Mouse (Mus musculus): ENCODE data around the gene Dlg1. TPM values are rescaled to one million over a fixed set of nuclear protein-coding genes. Genes with fewer than 3 reads are reported as not detected.
A peak's percentile ranks its signal among the peaks of the same experiment; 100 is the strongest.

The Dlg1 gene
- total RNA-seq (2014; fragmentation: Nextera tagmentation) (24.6 and 45.6 TPM in 2 replicates), total RNA-seq (2017) (36.9 and 45.4 TPM in 2 replicates)

DNA sequence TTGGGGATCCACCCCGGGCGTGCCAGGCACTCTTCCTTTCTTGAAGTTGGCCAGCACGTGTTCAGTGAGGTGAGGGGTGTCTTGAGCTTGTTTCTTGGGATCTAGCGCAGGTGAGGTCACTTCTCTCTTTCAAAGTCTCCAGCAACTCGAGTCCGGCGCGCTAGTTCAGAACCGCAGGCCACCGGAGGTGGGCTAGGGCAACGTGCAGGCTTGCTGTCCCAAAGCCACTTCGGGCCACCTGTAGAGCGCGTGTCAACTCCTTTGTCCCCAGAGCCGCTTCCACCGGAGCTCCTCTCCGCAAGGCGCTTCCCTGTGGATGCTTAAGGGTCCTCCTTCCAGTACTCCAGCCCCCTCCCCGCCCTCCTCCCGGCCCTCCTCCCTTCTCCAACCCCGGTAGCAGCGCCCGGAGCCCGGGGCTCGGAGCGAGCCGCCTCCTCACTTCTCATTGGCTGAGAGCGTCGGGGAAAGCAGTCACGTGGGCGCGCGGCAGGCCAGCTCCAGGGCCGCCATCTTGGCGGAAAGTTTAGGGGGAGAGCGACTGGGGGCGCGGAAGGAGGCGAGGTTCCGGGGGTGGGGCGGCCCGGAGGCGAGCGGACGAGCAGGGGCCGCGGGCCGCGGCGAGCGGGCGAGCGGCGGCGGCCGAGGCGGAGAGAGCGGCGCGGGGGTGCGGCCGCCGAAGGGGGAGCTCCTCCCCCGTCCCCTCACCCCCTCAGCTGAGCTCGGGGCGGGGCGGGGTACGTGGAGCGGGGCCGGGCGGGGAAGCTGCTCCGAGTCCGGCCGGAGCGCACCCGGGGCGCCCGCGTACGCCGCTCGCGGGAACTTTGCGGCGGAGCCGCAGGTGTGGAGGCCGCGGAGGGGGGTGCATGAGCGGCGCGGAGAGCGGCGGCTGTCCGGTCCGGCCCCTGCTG is at the start of gene Dlg1:
Gene Dlg1 (plus strand): TSS at position 65 of the 908 bp plus-strand sequence.
- peak; percentile 89 for ATAC-seq (replicated peaks; ENCODE audit: poor library complexity, severe bottlenecking)

- no peak for ATAC-seq (replicated peaks; ENCODE audit: poor library complexity, severe bottlenecking)
Observed at GRCm38 (mm10) chr16:31616382-31616781, 46.9 kb upstream of the Dlg1 start.

DNA sequence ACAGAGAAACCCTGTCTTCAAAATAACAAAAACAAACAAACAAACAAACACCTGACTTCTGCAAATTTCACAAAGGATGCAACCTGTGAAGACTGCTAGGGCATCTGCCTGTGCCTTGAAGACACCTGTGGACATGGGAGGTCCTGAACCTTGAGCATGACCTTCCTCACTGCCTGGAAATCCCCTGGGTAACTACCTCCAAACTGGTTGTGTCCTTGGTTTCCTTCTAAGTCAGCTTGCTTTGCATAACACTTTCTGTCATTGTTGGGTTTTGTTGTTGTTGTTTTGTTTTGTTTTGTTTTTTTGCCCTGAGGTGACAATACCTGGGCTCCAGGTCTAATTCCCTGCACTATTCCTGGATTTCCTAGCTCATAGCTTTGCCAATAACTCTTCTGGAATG is 46.1 kb upstream of the Dlg1 start:
- ATAC-seq (replicated peaks; ENCODE audit: poor library complexity, severe bottlenecking) = no peak

- ATAC-seq (replicated peaks; ENCODE audit: poor library complexity, severe bottlenecking) = no peak
Observed at GRCm38 (mm10) chr16:31617823-31618371, 45.3 kb upstream of the Dlg1 start.

GRCm38 (mm10) chr16:31618671-31619070 is 44.6 kb upstream of the Dlg1 start:
- ATAC-seq (replicated peaks; ENCODE audit: poor library complexity, severe bottlenecking) = no peak

GRCm38 (mm10) chr16:31619675-31620335 is 43.4 kb upstream of the Dlg1 start:
- no peak for ATAC-seq (replicated peaks; ENCODE audit: poor library complexity, severe bottlenecking)

DNA sequence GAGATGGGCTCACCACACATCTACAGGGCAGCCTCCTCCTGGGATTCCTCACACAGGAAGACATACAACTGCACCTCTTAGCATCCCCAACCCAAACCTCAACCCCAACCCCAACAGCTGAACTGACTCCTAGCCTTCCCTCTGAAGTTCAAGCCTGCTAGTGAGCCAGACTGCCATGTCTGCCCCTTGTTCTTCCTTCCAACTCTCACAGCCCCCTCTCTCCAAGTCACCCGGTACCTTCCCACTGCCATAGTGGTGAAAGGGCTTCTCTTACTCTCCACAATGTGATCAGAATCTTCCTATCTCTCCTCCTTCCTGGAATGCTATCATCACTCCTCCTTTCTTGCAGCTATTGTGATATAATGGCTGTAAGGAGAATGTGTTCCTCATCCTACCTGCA is 40.9 kb upstream of the Dlg1 start:
- ATAC-seq (replicated peaks; ENCODE audit: poor library complexity, severe bottlenecking) = no peak

DNA sequence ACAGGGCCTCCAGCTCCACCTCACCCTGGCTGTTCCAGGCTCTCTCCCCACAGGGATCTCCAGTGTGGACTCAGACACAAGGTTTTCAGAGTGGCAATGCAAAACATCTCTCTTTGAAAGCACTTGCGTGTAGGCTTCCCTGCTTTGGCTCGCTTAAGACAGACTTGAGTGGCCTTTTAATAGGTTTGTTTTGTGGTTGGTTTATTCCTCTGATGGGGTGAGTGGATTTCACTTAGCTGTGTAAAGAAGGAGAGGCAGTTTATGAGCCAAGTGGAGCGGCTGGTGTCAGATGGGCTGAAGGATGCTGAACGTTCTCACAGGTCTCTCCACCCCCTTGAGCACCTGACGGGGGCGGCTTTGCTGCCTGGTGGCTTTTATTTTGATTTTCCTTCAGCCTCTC is 40.1 kb upstream of the Dlg1 start:
- ATAC-seq (replicated peaks; ENCODE audit: poor library complexity, severe bottlenecking) = no peak

GRCm38 (mm10) chr16:31624749-31625148 is 38.5 kb upstream of the Dlg1 start:
- no peak for ATAC-seq (replicated peaks; ENCODE audit: poor library complexity, severe bottlenecking)

- no peak for ATAC-seq (replicated peaks; ENCODE audit: poor library complexity, severe bottlenecking)
Observed at GRCm38 (mm10) chr16:31626331-31626730, 36.9 kb upstream of the Dlg1 start.

DNA sequence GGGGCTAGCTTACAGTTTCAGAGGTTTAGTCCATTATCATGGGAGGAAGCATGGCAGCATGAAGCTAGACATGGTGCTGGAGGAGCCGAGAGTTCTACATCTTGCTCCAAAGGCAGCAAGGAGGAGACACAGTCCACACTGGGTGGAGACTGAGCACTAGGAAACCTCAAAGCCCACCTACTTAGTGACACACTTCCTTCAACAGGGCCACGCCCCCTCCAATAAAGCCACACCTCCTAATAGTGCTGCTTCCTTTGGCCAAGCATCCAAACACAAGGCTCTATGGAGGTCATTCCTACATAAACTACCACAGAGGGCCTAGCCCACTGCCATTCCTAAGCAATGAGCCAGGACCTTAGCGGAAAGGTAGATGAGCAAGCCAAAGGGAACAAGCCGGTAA is 32.9 kb upstream of the Dlg1 start:
- ATAC-seq (replicated peaks; ENCODE audit: poor library complexity, severe bottlenecking) = no peak

DNA sequence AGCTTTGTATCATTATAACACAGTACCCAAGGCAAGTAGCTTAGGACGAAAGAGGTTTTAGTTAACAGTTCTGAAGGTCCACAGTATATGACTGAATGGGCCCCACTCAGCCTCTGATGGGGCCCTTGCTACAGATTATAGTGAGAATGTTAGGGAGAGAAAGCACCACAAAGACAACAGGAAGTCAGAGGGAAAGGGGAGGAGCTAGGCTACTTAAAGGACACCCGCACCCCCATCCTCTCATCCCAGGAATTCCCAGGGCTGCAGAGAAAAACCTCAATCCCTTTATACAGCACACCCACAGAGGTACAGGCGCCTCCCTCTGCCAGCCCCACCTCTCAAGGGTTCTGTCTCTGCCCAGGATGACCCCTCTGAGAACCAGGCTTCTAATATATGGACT is 32.2 kb upstream of the Dlg1 start:
- no peak for ATAC-seq (replicated peaks; ENCODE audit: poor library complexity, severe bottlenecking)

DNA sequence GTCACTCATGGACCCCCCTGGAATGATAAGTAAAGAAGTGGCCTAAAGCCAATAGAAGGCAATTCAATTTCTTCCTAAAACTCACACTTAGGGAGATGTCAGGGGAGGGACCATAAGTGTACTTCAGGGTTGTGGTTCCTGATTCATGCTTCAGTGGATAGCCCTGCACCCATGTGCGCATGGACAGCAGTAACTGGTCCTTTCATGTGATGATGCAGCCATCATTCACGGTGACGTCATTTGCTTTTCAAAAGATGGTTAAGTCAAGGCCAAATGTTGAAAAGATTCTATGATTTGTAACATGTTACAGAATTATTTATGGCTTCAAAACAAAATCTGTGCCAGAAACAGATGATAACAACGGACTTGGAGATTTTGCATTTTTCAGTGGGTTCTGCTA is 28.9 kb upstream of the Dlg1 start:
- ATAC-seq (replicated peaks; ENCODE audit: poor library complexity, severe bottlenecking) = no peak

DNA sequence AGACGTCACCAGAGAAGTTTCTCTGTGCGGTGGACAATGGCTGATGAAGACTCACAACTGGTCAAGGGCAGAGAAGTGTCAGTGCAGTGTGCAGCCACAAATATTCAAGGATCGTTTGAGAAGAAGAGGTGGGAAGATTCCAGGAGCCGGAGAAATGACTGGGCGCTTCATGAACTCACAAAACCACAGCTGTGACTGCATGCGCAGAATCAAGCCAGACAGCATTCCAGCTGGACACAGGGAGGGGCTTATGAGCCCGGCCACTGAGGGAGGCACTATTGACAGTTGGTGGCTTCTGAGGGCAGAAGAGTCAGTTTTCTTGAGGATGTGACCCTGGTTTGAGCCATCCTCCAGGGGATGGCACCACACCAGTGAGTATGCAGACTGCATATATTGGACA is 24.9 kb upstream of the Dlg1 start:
- ATAC-seq (replicated peaks; ENCODE audit: poor library complexity, severe bottlenecking) = no peak

GRCm38 (mm10) chr16:31639946-31640345 is 23.3 kb upstream of the Dlg1 start:
- no peak for ATAC-seq (replicated peaks; ENCODE audit: poor library complexity, severe bottlenecking)

DNA sequence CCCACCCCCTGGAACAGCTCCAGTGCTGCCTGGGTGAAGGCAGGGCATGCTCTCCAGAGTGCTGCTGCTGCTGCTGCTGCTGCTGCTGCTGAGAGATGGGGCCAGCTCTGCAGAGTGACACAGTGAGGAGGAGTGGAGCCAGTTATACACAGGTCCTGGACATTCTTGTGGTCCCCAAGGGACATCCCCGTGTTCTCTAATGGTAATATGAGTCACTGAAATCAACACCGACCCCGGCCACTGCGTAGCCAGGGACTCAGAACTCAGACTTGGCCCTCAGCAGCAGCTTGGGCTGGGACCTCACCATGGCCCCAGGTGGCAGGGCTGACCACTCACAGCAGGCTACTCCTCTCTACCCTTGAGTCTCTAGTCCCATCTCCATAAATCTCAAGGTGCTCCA is 21.5 kb upstream of the Dlg1 start:
- no peak for ATAC-seq (replicated peaks; ENCODE audit: poor library complexity, severe bottlenecking)

DNA sequence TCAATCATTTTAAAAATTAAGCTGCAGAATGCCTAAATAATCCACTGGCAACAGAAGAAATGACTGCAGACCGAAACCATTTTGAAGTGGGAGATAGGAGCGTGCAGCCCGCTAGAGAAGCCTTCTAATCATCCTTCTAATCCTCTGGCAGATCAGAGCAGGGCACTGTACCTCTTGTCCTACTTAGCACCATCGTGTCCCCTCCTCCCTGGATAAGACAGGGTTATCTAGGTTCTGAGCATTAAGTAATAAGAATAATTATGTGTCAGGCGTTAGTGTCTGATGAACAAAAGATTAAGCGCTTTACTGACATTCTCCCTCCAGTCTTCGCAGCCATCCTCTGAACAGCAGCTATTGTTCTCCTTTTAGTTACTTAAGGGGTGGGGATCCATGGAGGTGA is 16.0 kb upstream of the Dlg1 start:
- no peak for ATAC-seq (replicated peaks; ENCODE audit: poor library complexity, severe bottlenecking)

- no peak for ATAC-seq (replicated peaks; ENCODE audit: poor library complexity, severe bottlenecking)
Observed at GRCm38 (mm10) chr16:31650788-31651187, 12.5 kb upstream of the Dlg1 start.

GRCm38 (mm10) chr16:31651541-31651940 is 11.7 kb upstream of the Dlg1 start:
- ATAC-seq (replicated peaks; ENCODE audit: poor library complexity, severe bottlenecking) = no peak

- no peak for ATAC-seq (replicated peaks; ENCODE audit: poor library complexity, severe bottlenecking)
Observed at GRCm38 (mm10) chr16:31652115-31652843, 11.0 kb upstream of the Dlg1 start.

- ATAC-seq (replicated peaks; ENCODE audit: poor library complexity, severe bottlenecking) = no peak
Observed at GRCm38 (mm10) chr16:31653616-31654015, 9.6 kb upstream of the Dlg1 start.

All from granulocyte monocyte progenitor cell, adult 5-6 weeks (primary cell).